In the genomic region with DNA sequence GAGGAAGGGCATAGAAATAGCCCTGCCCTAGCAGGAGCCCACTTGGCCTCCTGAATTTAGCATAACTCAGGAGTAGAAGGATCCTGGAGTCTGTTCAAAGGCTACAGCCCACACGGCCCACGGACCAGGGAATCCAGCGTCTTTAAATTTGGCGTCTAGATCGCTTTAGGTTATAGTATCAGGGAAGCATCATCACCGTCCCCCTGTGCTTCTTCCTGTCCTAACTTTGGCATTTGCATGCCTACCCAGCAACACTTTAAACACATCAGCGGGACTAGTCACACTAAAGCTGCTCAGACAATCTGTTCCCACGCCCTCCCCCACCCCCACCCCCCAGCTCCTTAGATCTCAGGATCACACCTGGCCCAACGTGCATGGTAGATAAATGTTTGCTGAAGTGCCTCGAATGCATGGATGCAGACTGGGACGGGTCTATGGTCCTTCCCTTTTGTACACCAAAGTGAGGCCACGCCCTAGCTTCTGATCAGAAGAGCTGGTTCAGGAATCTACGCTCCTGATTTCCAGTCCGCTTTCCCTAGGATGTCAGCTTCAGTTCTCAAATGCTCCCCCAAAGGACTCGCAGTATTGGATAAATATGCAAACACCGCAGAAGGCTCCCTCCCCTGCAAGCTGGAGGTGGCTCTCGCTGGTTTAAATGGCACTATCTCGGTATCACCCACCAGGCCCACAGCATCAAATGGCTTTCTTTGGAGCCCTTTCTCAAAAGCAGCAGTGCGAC, we compare ENCODE assay signal across 16 mouse cellular contexts. TPM values are rescaled to one million over a fixed set of nuclear protein-coding genes. Genes with fewer than 3 reads are reported as not detected.
DNase-seq lines count a peak whose midpoint lies in the region; ATAC-seq lines count a peak whose summit lies in the region.
"Had no signal": no experiment of that assay in that cellular context is flagged by ENCODE, and none has a peak within 500 bp of the region (broad histone marks: within the 10 kb centered on the region; RNA-seq: fewer than 3 reads in every experiment).

No protein-coding gene starts in this region.

- 11% methylated on average over 19 of the region's 19 CpGs for WGBS in hindbrain, embryonic 12.5 days

- ATAC-seq in hindbrain, embryonic 12.5 days (ENCODE audit: low FRiP score): no peak
- ATAC-seq: liver, postnatal 0 days had no signal

- H3K4me2 ChIP-seq in hindbrain, embryonic 12.5 days (replicated peaks): 0 out of 2 replicates have a peak overlapping the region, but pooled peaks have one; percentile 13
- H3K4me2 ChIP-seq: embryonic facial prominence, embryonic 13.5 days; limb, embryonic 12.5 days had no signal

- no peaks in the 10 kb centered on the region for H3K9me3 ChIP-seq in hindbrain, embryonic 12.5 days (replicated peaks)
- H3K9me3 ChIP-seq: embryonic facial prominence, embryonic 13.5 days; limb, embryonic 12.5 days; megakaryocyte, embryonic 14.5 days; neural tube, embryonic 12.5 days had no signal

- DNase-seq in layer of hippocampus, adult 9-11 months: peak; percentile 71
- no peak for DNase-seq in layer of hippocampus, postnatal 25 days (ENCODE audit: extremely low spot score in 1 of 2, low spot score in 1 of 2)
- DNase-seq in brain, adult 2 months (ENCODE audit: low read depth, low spot score): peak; percentile 87
- peak; percentile 75 to 76 for DNase-seq in right cerebral cortex, adult 2 months (ENCODE audit: low spot score in 2 of 2)
- no peak for DNase-seq in adrenal gland, postnatal 14 days
- DNase-seq in heart, postnatal 10 days: no peak
- DNase-seq: cerebellum, adult 2 months; heart, postnatal 4 days; liver, postnatal 0 days had no signal

- H3K9ac ChIP-seq in hindbrain, embryonic 12.5 days: no peak overlapping the region
- H3K9ac ChIP-seq: embryonic facial prominence, embryonic 13.5 days; limb, embryonic 12.5 days; liver, postnatal 0 days; neural tube, embryonic 12.5 days had no signal

- no peak overlapping the region for H3K4me3 ChIP-seq in hindbrain, embryonic 12.5 days
- H3K4me3 ChIP-seq: embryonic facial prominence, embryonic 13.5 days; limb, embryonic 12.5 days; megakaryocyte, embryonic 14.5 days; neural tube, embryonic 12.5 days had no signal

- no peak overlapping the region for H3K27ac ChIP-seq in hindbrain, embryonic 12.5 days
- H3K27ac ChIP-seq: embryonic facial prominence, embryonic 13.5 days; limb, embryonic 12.5 days; neural tube, embryonic 12.5 days; stomach, postnatal 0 days had no signal

- intact Hi-C loops in heart, postnatal 10 days (cut with DNase I): no loop called here

- H3K36me3 ChIP-seq in hindbrain, embryonic 12.5 days: no peaks in the 10 kb centered on the region
- H3K36me3 ChIP-seq: embryonic facial prominence, embryonic 13.5 days; limb, embryonic 12.5 days; neural tube, embryonic 12.5 days had no signal

- peaks cover 64% of the 10 kb centered on the region for H3K4me1 ChIP-seq in hindbrain, embryonic 12.5 days
- H3K4me1 ChIP-seq: limb, embryonic 12.5 days; megakaryocyte, embryonic 14.5 days had no signal

- peaks cover 26% of the 10 kb centered on the region for H3K27me3 ChIP-seq in hindbrain, embryonic 12.5 days

RNA-seq across cellular contexts. Expression of a gene that starts 33.0 kb away (rescaled TPM):
- total RNA-seq in layer of hippocampus, postnatal 25 days (2021): under 1 TPM in 1 of 2 experiments, not detected in 1; 0.21 TPM
- 0.46 and 0.64 TPM in 2 replicates for polyA plus RNA-seq in hindbrain, embryonic 12.5 days (2016; fragmentation: Nextera tagmentation; extraction: Ambion mirVana)
- not detected in 2 replicates for total RNA-seq in adrenal gland, postnatal 14 days (2021)
- total RNA-seq in heart, postnatal 10 days (2021): not detected
- total RNA-seq: gastrocnemius, adult 18-20 months; heart, postnatal 4 days had no signal
- polyA plus RNA-seq: liver, postnatal 0 days had no signal

RNA-seq across cellular contexts. Expression of a gene that starts 45.4 kb away (rescaled TPM):
- total RNA-seq in layer of hippocampus, postnatal 25 days (2021): 1 to 10 TPM; 1.3 to 1.6 TPM
- polyA plus RNA-seq in hindbrain, embryonic 12.5 days (2016; fragmentation: Nextera tagmentation; extraction: Ambion mirVana): 3.8 and 4.5 TPM in 2 replicates
- total RNA-seq in adrenal gland, postnatal 14 days (2021): 0.89 and 1.1 TPM in 2 replicates
- total RNA-seq in heart, postnatal 10 days (2021): 1 to 10 TPM; 1.7 to 2.8 TPM

RNA-seq across cellular contexts. Expression of a gene that starts 55.9 kb away (rescaled TPM):
- 1 to 10 TPM; 1.0 TPM for total RNA-seq in layer of hippocampus, postnatal 25 days (2021)
- polyA plus RNA-seq in hindbrain, embryonic 12.5 days (2016; fragmentation: Nextera tagmentation; extraction: Ambion mirVana): 0.87 and 1.0 TPM in 2 replicates
- not detected in 2 replicates for total RNA-seq in adrenal gland, postnatal 14 days (2021)
- total RNA-seq in heart, postnatal 10 days (2021): under 1 TPM in 1 of 2 experiments, not detected in 1; 0.07 TPM
- total RNA-seq: gastrocnemius, adult 18-20 months; heart, postnatal 4 days had no signal
- polyA plus RNA-seq: liver, postnatal 0 days had no signal

Comparison
In these comparisons a context has a peak if more than half of its experiments do, and no peak if none do; other contexts are left out.
1. DNase-seq: peak in layer of hippocampus, adult 9-11 months (single experiment), brain, adult 2 months (single experiment) and right cerebral cortex, adult 2 months (2 of 2); none in layer of hippocampus, postnatal 25 days (0 of 2), adrenal gland, postnatal 14 days (single experiment) and heart, postnatal 10 days (0 of 2).